Mouse (Mus musculus): Measurements from ENCODE around the gene Ntrk2. TPM values are rescaled to one million over a fixed set of nuclear protein-coding genes. Genes with fewer than 3 reads are reported as not detected.

Gene Ntrk2
- total and polyA plus RNA-seq, 3 experiments, result 0.11 TPM; not detected in 2

- no peak for ATAC-seq (ENCODE audit: extremely low read depth, insufficient number of reproducible peaks, low FRiP score, poor library complexity, severe bottlenecking)
- H3K9me3 ChIP-seq (replicated peaks), result peaks cover 59% of the 10 kb centered on the region
- H3K36me3 ChIP-seq (replicated peaks), result no peaks in the 10 kb centered on the region
- TF ChIP-seq CTCF (IDR thresholded peaks at IDR 0.05; ENCODE audit: low read depth, low read length) (no peak), POLR2AphosphoS5 (IDR thresholded peaks at IDR 0.05; ENCODE audit: insufficient replicate concordance, low read depth, low read length) (no peak), GATA1 (IDR thresholded peaks at IDR 0.05; ENCODE audit: borderline replicate concordance, low read length) (no peak), GATA2 (IDR thresholded peaks at IDR 0.05; ENCODE audit: borderline replicate concordance, low read depth, low read length) (no peak)
- no peak for DNase-seq (ENCODE audit: low spot score)
- no peaks in the 10 kb centered on the region for H3K27me3 ChIP-seq (ENCODE audit: insufficient read depth, low read length)
- H3K4me3 ChIP-seq (ENCODE audit: low read depth, low read length), result no peak overlapping the region
- no peaks in the 10 kb centered on the region for H3K4me1 ChIP-seq (ENCODE audit: insufficient read depth, low read depth, low read length)
Measured at GRCm38 (mm10) chr13:58968168-58968567, 161.8 kb downstream of the Ntrk2 start.

- ATAC-seq (ENCODE audit: extremely low read depth, insufficient number of reproducible peaks, low FRiP score, poor library complexity, severe bottlenecking), result no peak
- Histone ChIP-seq H3K9me3 (replicated peaks) (peaks cover 56% of the 10 kb centered on the region), H3K4me3 (ENCODE audit: low read depth, low read length) (no peak overlapping the region), H3K4me1 (ENCODE audit: insufficient read depth, low read depth, low read length) (no peaks in the 10 kb centered on the region), H3K36me3 (replicated peaks) (no peaks in the 10 kb centered on the region), H3K27me3 (ENCODE audit: insufficient read depth, low read length) (no peaks in the 10 kb centered on the region)
- DNase-seq (ENCODE audit: low spot score), result no peak
- no peak for TF ChIP-seq POLR2AphosphoS5 (IDR thresholded peaks at IDR 0.05; ENCODE audit: insufficient replicate concordance, low read depth, low read length)
- TF ChIP-seq GATA2 (IDR thresholded peaks at IDR 0.05; ENCODE audit: borderline replicate concordance, low read depth, low read length), result no peak
- no peak for TF ChIP-seq TAL1 (conservative IDR thresholded peaks at IDR 0.05; ENCODE audit: low read depth, low read length)
- no peak for TF ChIP-seq GATA1 (IDR thresholded peaks at IDR 0.05; ENCODE audit: borderline replicate concordance, low read length)
- no peak for TF ChIP-seq CTCF (IDR thresholded peaks at IDR 0.05; ENCODE audit: low read depth, low read length)
Measured at GRCm38 (mm10) chr13:58971449-58971903, 165.1 kb downstream of the Ntrk2 start.

- H3K36me3 ChIP-seq (replicated peaks), result no peaks in the 10 kb centered on the region
- no peaks in the 10 kb centered on the region for H3K27me3 ChIP-seq (ENCODE audit: insufficient read depth, low read length)
- no peak overlapping the region for H3K4me3 ChIP-seq (ENCODE audit: low read depth, low read length)
- ATAC-seq (ENCODE audit: extremely low read depth, insufficient number of reproducible peaks, low FRiP score, poor library complexity, severe bottlenecking) (no peak), DNase-seq (ENCODE audit: low spot score) (no peak)
- H3K9me3 ChIP-seq (replicated peaks), result peaks cover 55% of the 10 kb centered on the region
- TF ChIP-seq POLR2AphosphoS5 (IDR thresholded peaks at IDR 0.05; ENCODE audit: insufficient replicate concordance, low read depth, low read length) (no peak), GATA1 (IDR thresholded peaks at IDR 0.05; ENCODE audit: borderline replicate concordance, low read length) (no peak), TAL1 (conservative IDR thresholded peaks at IDR 0.05; ENCODE audit: low read depth, low read length) (no peak), CTCF (IDR thresholded peaks at IDR 0.05; ENCODE audit: low read depth, low read length) (no peak), GATA2 (IDR thresholded peaks at IDR 0.05; ENCODE audit: borderline replicate concordance, low read depth, low read length) (no peak)
- H3K4me1 ChIP-seq (ENCODE audit: insufficient read depth, low read depth, low read length), result no peaks in the 10 kb centered on the region
Measured at GRCm38 (mm10) chr13:58972511-58972910, 166.1 kb downstream of the Ntrk2 start.

GRCm38 (mm10) chr13:58996447-58996846 is 190.1 kb downstream of the Ntrk2 start:
- Histone ChIP-seq H3K4me3 (ENCODE audit: low read depth, low read length) (no peak overlapping the region), H3K9me3 (replicated peaks) (peaks cover 60% of the 10 kb centered on the region), H3K36me3 (replicated peaks) (no peaks in the 10 kb centered on the region), H3K27me3 (ENCODE audit: insufficient read depth, low read length) (no peaks in the 10 kb centered on the region), H3K4me1 (ENCODE audit: insufficient read depth, low read depth, low read length) (no peaks in the 10 kb centered on the region)
- ATAC-seq (ENCODE audit: extremely low read depth, insufficient number of reproducible peaks, low FRiP score, poor library complexity, severe bottlenecking) (no peak), DNase-seq (ENCODE audit: low spot score) (no peak)
- TF ChIP-seq POLR2AphosphoS5 (IDR thresholded peaks at IDR 0.05; ENCODE audit: insufficient replicate concordance, low read depth, low read length), result no peak
- TF ChIP-seq GATA1 (IDR thresholded peaks at IDR 0.05; ENCODE audit: borderline replicate concordance, low read length), result no peak
- no peak for TF ChIP-seq CTCF (IDR thresholded peaks at IDR 0.05; ENCODE audit: low read depth, low read length)
- no peak for TF ChIP-seq TAL1 (conservative IDR thresholded peaks at IDR 0.05; ENCODE audit: low read depth, low read length)
- no peak for TF ChIP-seq GATA2 (IDR thresholded peaks at IDR 0.05; ENCODE audit: borderline replicate concordance, low read depth, low read length)

DNA sequence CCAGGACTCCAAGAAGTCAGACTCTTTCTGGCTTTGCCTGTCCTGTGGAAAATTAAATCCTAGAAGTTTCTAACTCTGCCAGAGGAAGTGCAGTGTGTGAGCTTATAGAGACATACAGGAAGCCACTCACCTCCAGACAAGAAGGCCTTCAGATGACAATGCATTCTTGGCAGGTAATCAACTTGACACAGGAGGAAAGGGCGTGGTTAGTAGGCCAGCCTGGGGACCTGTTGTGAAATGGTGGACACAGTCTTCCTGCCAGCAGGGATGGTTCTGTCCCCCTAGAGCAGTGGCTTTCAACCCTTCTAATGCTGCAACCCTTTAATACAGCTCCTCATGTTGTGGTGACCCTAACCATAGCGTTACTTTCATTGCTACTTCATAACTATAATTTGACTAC is 191.4 kb downstream of the Ntrk2 start:
- TF ChIP-seq GATA2 (IDR thresholded peaks at IDR 0.05; ENCODE audit: borderline replicate concordance, low read depth, low read length) (no peak), POLR2AphosphoS5 (IDR thresholded peaks at IDR 0.05; ENCODE audit: insufficient replicate concordance, low read depth, low read length) (no peak), GATA1 (IDR thresholded peaks at IDR 0.05; ENCODE audit: borderline replicate concordance, low read length) (no peak), TAL1 (conservative IDR thresholded peaks at IDR 0.05; ENCODE audit: low read depth, low read length) (no peak), CTCF (IDR thresholded peaks at IDR 0.05; ENCODE audit: low read depth, low read length) (no peak)
- no peak overlapping the region for H3K4me3 ChIP-seq (ENCODE audit: low read depth, low read length)
- DNase-seq (ENCODE audit: low spot score) (no peak), ATAC-seq (ENCODE audit: extremely low read depth, insufficient number of reproducible peaks, low FRiP score, poor library complexity, severe bottlenecking) (no peak)
- no peaks in the 10 kb centered on the region for H3K36me3 ChIP-seq (replicated peaks)
- H3K4me1 ChIP-seq (ENCODE audit: insufficient read depth, low read depth, low read length), result no peaks in the 10 kb centered on the region
- no peaks in the 10 kb centered on the region for H3K27me3 ChIP-seq (ENCODE audit: insufficient read depth, low read length)
- H3K9me3 ChIP-seq (replicated peaks), result peaks cover 49% of the 10 kb centered on the region

DNA sequence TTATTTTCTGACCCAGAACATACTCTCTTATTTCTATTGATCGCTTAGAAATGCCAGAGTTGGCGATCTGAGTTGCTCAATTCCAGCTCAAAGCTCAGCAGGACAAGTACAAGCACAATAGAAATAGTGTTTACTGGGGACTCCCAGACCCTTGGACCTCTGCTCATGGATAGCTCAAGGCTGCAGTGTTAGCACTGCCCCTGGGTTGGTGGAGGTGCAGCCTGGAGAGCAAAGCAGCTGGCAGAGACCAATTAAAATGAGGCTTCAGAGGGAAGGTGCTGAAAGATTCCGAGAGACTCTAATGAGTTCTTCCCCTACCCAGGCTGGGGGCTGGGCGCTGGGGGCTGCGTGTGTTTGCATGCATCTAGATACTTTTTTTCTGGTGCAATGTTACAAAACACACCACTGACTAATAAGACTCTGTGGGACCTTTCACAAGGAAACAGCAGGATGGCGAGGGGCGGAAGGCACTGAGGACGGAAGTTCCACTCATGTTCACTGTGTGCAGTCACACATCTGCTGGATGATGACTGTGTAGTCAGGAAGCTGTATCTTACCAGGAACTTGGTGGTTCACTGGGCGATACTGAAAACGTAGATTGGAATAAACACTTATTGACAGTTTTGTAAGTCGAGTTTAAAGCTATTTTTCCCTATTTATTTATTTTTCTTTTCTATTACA is 193.1 kb downstream of the Ntrk2 start:
- H3K4me3 ChIP-seq (ENCODE audit: low read depth, low read length), result no peak overlapping the region
- DNase-seq (ENCODE audit: low spot score), result no peak
- TF ChIP-seq TAL1 (conservative IDR thresholded peaks at IDR 0.05; ENCODE audit: low read depth, low read length) (no peak), CTCF (IDR thresholded peaks at IDR 0.05; ENCODE audit: low read depth, low read length) (no peak), GATA1 (IDR thresholded peaks at IDR 0.05; ENCODE audit: borderline replicate concordance, low read length) (no peak), GATA2 (IDR thresholded peaks at IDR 0.05; ENCODE audit: borderline replicate concordance, low read depth, low read length) (no peak)
- H3K4me1 ChIP-seq (ENCODE audit: insufficient read depth, low read depth, low read length), result no peaks in the 10 kb centered on the region
- no peaks in the 10 kb centered on the region for H3K27me3 ChIP-seq (ENCODE audit: insufficient read depth, low read length)
- ATAC-seq (ENCODE audit: extremely low read depth, insufficient number of reproducible peaks, low FRiP score, poor library complexity, severe bottlenecking), result no peak
- no peaks in the 10 kb centered on the region for H3K36me3 ChIP-seq (replicated peaks)
- H3K9me3 ChIP-seq (replicated peaks), result peaks cover 44% of the 10 kb centered on the region
